Mouse (Mus musculus) testis, adult 2 months (tissue): ENCODE measurements at regions not wholly inside any gene's neighbourhood (a gene's known extent, or its start where the extent isn't known, plus 50 kb on each side); places are given as distances from the start of the nearest gene placed in this dataset.

Experiments used
- H3K27ac ChIP-seq: fragments of 200-500 bp; 2 replicates; pipeline ENCODE4 v1.5.1; 2012; ENCODE audit warnings: low read depth, low read length; ENCODE audit not compliant: control insufficient read depth, insufficient read depth
- H3K27me3 ChIP-seq: fragments of 200-500 bp; 2 replicates; pipeline ENCODE4 v1.6.1; 2012; ENCODE audit warnings: mild to moderate bottlenecking, low read length, moderate library complexity; ENCODE audit not compliant: control insufficient read depth, insufficient read depth
- H3K36me3 ChIP-seq: fragments of 200-500 bp; 2 replicates; pipeline ENCODE4 v1.6.1; 2012; ENCODE audit warnings: mild to moderate bottlenecking, low read length; ENCODE audit not compliant: control insufficient read depth, insufficient read depth
- H3K4me1 ChIP-seq: fragments of 200-500 bp; 2 replicates; pipeline ENCODE4 v1.6.1; 2012; ENCODE audit warnings: low read length; ENCODE audit not compliant: control insufficient read depth, insufficient read depth
- H3K4me3 ChIP-seq: fragments of 200-500 bp; 2 replicates; pipeline ENCODE4 v1.5.1; 2012; ENCODE audit warnings: low read depth, mild to moderate bottlenecking, low read length, moderate library complexity, mixed read lengths; ENCODE audit not compliant: control insufficient read depth
- CTCF ChIP-seq: fragments of 200-500 bp; IDR thresholded peaks from 2 replicates; pipeline ENCODE4 v1.5.1; 2012; ENCODE audit warnings: low read depth, mild to moderate bottlenecking, inconsistent platforms, low read length, moderate library complexity; ENCODE audit not compliant: control insufficient read depth, insufficient read depth, insufficient replicate concordance
- POLR2A ChIP-seq: fragments of 200-500 bp; IDR thresholded peaks from 2 replicates; pipeline ENCODE4 v1.6.1; 2012; ENCODE audit warnings: low read depth, mild to moderate bottlenecking, inconsistent platforms, low read length, moderate library complexity; ENCODE audit not compliant: control insufficient read depth

DNA sequence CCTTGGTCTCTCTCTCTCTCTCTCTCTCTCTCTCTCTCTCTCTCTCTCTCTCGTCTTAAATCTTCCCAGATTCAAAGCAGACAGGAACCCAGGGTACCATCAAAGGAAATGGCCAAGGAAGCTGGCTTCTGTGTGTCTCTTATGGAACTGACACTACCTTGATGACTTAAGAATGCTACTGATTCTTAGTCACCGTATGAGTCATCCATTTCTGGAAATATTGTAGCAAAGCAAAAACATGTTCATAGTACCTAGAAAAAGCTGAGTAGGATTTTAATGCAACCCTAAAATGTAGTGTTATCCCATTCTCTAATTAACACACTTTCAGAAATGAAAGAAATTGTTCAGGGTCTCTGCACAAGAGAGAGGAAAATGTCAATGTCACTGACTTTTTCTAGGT, 396.0 kb upstream of the Ddi1 start:
- no peaks in the 10 kb centered on the region for H3K36me3 ChIP-seq
- no peak overlapping the region for H3K27ac ChIP-seq
- H3K27me3 ChIP-seq, result no peaks in the 10 kb centered on the region
- H3K4me1 ChIP-seq, result no peaks in the 10 kb centered on the region
- H3K4me3 ChIP-seq, result no peak overlapping the region
- TF ChIP-seq POLR2A (no peak), CTCF (no peak)

DNA sequence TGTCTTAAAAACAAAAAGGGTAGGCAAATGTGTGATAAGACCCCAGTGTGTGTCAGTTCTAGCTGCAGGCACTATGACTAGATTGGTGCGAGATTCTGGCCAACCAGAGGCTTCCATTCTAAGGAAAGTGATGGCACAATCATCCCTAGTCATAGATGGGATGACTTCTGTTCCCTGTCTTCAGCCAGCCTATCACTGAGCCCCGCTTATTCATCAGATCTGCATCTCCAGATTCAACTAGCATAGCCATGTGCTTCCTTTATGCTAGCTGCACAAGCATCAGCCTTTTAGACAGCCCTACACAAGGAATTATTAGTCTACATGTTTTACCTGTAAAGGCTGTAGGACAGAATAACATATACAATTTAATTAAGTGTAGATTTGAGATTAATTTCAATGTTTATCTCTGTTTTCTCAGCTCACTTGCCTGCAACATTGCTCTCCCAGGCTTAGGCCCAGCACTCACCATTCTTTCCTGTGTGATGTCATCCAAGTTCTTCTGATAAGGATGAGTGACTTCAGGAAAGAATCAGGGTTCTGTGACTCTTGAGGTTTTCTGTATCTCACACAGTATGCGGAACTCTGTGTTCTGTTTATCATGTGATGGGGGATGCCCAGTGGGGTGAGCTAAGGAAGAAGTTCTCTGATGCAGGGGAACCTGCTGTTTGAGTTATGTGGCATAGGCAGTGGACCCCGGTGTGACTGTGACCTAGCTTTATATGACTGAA, 382.8 kb upstream of the Ddi1 start:
- Histone ChIP-seq H3K4me1 (no peaks in the 10 kb centered on the region), H3K27ac (no peak overlapping the region)
- TF ChIP-seq POLR2A (no peak), CTCF (no peak)

DNA sequence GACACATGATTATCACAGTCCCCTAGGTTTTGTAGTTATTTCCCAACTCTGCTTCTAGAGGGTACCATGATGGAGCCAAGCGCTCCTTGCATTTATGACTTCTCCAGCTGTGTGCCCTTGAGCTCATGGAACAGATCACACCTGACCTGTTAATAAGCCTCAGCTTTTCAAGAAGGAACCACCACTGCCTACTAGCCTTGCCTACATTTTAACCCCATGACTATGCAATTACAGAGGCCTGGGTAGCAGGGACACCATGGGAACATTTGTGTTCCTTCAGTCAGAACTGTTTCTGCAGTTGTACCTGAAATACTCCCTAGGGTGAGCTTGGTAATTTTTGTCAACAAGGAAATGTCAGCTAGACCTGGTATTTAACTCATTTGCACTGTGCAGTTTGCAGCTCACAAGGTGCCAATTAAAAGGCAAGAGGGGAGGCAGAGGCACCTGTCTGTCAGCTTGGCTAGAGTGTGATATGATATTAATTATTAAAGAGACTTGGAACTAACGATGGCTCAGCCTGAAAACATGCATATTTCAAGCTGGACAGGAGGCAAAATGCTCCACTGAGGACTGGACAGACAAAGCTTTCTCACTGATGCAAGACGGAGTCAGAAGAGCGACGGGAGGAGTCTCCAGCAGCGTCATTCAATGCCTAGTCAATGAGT, 382.1 kb upstream of the Ddi1 start:
- Histone ChIP-seq H3K27me3 (no peaks in the 10 kb centered on the region), H3K27ac (no peak overlapping the region), H3K4me1 (no peaks in the 10 kb centered on the region), H3K36me3 (no peaks in the 10 kb centered on the region), H3K4me3 (no peak overlapping the region)
- TF ChIP-seq CTCF (no peak), POLR2A (no peak)

More for the DNA sequence above, 382.8 kb upstream of the Ddi1 start:
- H3K27me3 ChIP-seq, result no peaks in the 10 kb centered on the region
- H3K36me3 ChIP-seq, result no peaks in the 10 kb centered on the region
- no peak overlapping the region for H3K4me3 ChIP-seq

DNA sequence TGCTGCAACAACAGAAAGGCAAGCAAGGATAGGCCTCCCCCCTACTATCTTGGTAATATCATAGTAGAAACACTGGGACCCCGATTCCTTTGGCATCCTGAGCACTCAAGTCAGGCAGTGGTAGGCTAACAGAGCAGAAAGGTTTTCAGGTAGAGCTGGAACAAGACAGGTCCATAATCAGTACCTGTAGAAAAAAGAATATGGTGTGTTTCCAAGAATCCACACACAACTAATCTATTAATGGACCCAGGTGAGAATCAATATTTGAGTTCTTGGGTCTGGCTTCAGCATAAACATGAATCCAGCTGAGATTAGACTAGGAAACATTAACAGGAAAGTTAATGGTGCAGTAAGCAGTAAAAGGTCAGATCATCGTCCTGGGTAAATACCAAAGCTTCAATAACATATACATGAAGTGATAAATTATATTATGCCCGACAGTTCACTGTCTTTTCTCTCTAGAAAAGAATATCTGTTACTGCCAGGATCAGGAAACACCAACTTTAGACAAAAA, 376.2 kb upstream of the Ddi1 start:
- H3K36me3 ChIP-seq, result no peaks in the 10 kb centered on the region
- no peak overlapping the region for H3K4me3 ChIP-seq
- no peak for TF ChIP-seq POLR2A
- TF ChIP-seq CTCF, result no peak
- H3K4me1 ChIP-seq, result no peaks in the 10 kb centered on the region
- no peak overlapping the region for H3K27ac ChIP-seq
- no peaks in the 10 kb centered on the region for H3K27me3 ChIP-seq

DNA sequence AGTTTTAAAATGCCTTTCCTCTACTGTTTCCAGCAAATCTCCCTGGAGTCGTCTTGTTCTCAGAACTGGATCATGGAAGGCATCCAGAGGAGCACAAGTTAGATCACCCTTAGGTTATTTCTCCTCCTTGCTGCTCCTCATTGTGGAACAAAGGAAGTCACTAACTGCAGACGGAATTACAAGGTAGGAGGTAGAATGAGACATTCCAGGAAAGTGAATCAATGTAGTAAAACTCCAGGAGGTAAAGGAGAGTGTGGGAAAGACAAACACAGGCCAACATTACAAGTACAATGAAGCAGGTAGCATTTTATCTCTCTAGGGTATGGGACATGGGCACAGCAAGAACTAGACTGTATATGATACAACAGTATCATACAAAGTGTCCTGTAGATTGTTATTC, 375.7 kb upstream of the Ddi1 start:
- Histone ChIP-seq H3K4me3 (no peak overlapping the region), H3K4me1 (no peaks in the 10 kb centered on the region), H3K27ac (no peak overlapping the region), H3K27me3 (no peaks in the 10 kb centered on the region), H3K36me3 (no peaks in the 10 kb centered on the region)
- no peak for TF ChIP-seq POLR2A
- no peak for TF ChIP-seq CTCF

DNA sequence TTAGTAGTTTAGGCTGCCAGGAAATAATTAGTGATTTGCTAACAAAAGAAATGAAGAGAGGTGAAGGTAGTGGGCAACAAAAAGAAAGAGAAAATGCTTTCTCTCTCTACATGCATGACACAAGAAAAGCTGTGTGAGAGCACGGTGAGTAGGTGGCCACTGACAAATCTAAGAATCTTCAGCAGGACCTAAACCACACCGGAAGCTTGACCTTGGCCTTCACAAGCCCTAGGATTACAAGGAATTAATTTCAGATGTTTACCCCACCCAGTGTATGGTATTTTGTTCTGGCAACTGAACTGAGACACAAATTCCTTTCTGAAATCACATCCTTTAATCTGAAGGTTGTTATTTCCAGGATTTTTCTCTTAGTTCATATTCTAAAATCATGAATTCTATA, 347.5 kb upstream of the Ddi1 start:
- Histone ChIP-seq H3K27ac (no peak overlapping the region), H3K4me3 (no peak overlapping the region), H3K4me1 (no peaks in the 10 kb centered on the region), H3K27me3 (no peaks in the 10 kb centered on the region), H3K36me3 (no peaks in the 10 kb centered on the region)
- TF ChIP-seq POLR2A, result no peak
- TF ChIP-seq CTCF, result no peak

DNA sequence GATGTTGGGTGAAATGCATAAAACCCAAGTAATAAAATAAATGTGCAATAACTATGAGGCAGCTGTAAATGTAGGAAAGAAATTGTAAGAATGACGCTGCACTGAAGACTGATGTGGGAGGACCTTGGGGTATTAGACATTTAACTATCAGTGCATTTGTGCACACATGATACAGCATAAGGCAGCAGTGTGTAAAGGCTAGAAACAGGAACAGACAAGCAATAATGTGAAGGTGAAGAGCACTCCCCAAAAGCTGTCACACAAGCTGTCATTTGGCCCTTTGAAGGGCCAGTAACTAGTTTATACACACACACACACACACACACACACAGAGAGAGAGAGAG, 339.6 kb upstream of the Ddi1 start:
- no peaks in the 10 kb centered on the region for H3K36me3 ChIP-seq
- no peak for TF ChIP-seq CTCF
- TF ChIP-seq POLR2A, result no peak
- H3K4me1 ChIP-seq, result no peaks in the 10 kb centered on the region
- H3K4me3 ChIP-seq, result no peak overlapping the region
- H3K27me3 ChIP-seq, result no peaks in the 10 kb centered on the region
- no peak overlapping the region for H3K27ac ChIP-seq
